In the genomic region with DNA sequence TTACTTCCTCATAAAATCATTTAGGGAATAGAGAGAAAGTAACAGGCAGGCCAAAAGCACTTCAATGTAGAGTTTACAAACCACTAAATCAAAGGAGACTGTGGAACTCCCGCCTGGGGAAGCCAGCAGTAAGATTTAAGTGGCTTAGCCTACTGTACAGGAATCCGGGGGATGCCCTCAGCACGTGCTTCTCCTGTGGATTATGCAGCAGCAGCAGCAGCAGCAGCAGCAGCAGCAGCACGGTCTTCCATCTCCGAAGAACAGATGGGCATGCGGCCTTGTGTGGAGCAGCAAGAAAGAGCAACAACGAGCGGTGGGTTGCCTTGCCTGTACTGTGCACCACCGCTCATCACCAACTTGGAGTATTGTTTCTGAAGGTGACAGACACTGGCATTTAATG, we compare ENCODE assay signal across 15 mouse cellular contexts.
DNase-seq lines count a peak whose midpoint lies in the region; ATAC-seq lines count a peak whose summit lies in the region.
"Had no signal": no experiment of that assay in that cellular context is flagged by ENCODE, and none has a peak within 500 bp of the region (broad histone marks: within the 10 kb centered on the region; RNA-seq: fewer than 3 reads in every experiment).

No protein-coding gene starts in this region.

- no peak overlapping the region for H3K27ac ChIP-seq in liver, embryonic 12.5 days
- H3K27ac ChIP-seq in forebrain, embryonic 15.5 days (replicated peaks) = peak overlapping the region; percentile 82
- H3K27ac ChIP-seq in midbrain, embryonic 10.5 days (replicated peaks) = peak overlapping the region; percentile 76
- no peak overlapping the region for H3K27ac ChIP-seq in kidney, embryonic 15.5 days
- H3K27ac ChIP-seq: left cerebral cortex, adult 2 months had no signal

- H3K4me2 ChIP-seq in liver, embryonic 12.5 days = no peak overlapping the region
- no peak overlapping the region for H3K4me2 ChIP-seq in forebrain, embryonic 15.5 days (replicated peaks)
- no peak overlapping the region for H3K4me2 ChIP-seq in kidney, embryonic 15.5 days

- peak; percentile 9 for DNase-seq in liver
- DNase-seq in midbrain, embryonic 10.5 days (ENCODE audit: low spot score) = peak; percentile 51
- DNase-seq in retina, postnatal 1 day = peak; percentile 56
- DNase-seq: cerebellum, adult 9-10 months; gastrocnemius, postnatal 36 days; heart, postnatal 14 days; lung, adult 18-20 months; thymus, adult 2 months had no signal

- H3K4me3 ChIP-seq in liver, embryonic 12.5 days = no peak overlapping the region
- H3K4me3 ChIP-seq in forebrain, embryonic 15.5 days = no peak overlapping the region
- H3K4me3 ChIP-seq in midbrain, embryonic 10.5 days = no peak overlapping the region
- no peak overlapping the region for H3K4me3 ChIP-seq in kidney, embryonic 15.5 days (replicated peaks)
- H3K4me3 ChIP-seq: erythroblast, embryonic 14.5 days; left cerebral cortex, adult 2 months had no signal

- no peaks in the 10 kb centered on the region for H3K36me3 ChIP-seq in liver, embryonic 12.5 days
- H3K36me3 ChIP-seq in forebrain, embryonic 15.5 days = no peaks in the 10 kb centered on the region
- no peaks in the 10 kb centered on the region for H3K36me3 ChIP-seq in midbrain, embryonic 10.5 days
- H3K36me3 ChIP-seq in kidney, embryonic 15.5 days = no peaks in the 10 kb centered on the region

- peaks cover 19% of the 10 kb centered on the region for H3K27me3 ChIP-seq in liver, embryonic 12.5 days (replicated peaks)
- H3K27me3 ChIP-seq in forebrain, embryonic 15.5 days = no peaks in the 10 kb centered on the region
- peaks cover 85% of the 10 kb centered on the region for H3K27me3 ChIP-seq in midbrain, embryonic 10.5 days (ENCODE audit: low read depth, poor library complexity, severe bottlenecking)
- H3K27me3 ChIP-seq in kidney, embryonic 15.5 days = peaks cover 17% of the 10 kb centered on the region

- whole genome bisulfite sequencing in liver, embryonic 12.5 days (ENCODE audit: insufficient replicate concordance) = 59% methylated on average over 9 of the region's 9 CpGs
- 3% methylated on average over 9 of the region's 9 CpGs for WGBS in forebrain, embryonic 15.5 days
- WGBS in midbrain, embryonic 10.5 days = 25% methylated on average over 9 of the region's 9 CpGs
- 44% methylated on average over 9 of the region's 9 CpGs for WGBS in kidney, embryonic 15.5 days

- H3K4me1 ChIP-seq in liver, embryonic 12.5 days = no peaks in the 10 kb centered on the region
- peaks cover 36% of the 10 kb centered on the region for H3K4me1 ChIP-seq in forebrain, embryonic 15.5 days
- peaks cover 45% of the 10 kb centered on the region for H3K4me1 ChIP-seq in midbrain, embryonic 10.5 days
- peaks cover 15% of the 10 kb centered on the region for H3K4me1 ChIP-seq in kidney, embryonic 15.5 days

- H3K9ac ChIP-seq in liver, embryonic 12.5 days = no peak overlapping the region
- no peak overlapping the region for H3K9ac ChIP-seq in forebrain, embryonic 15.5 days (replicated peaks)
- no peak overlapping the region for H3K9ac ChIP-seq in kidney, embryonic 15.5 days

- H3K9me3 ChIP-seq in liver, embryonic 12.5 days (replicated peaks) = no peaks in the 10 kb centered on the region
- H3K9me3 ChIP-seq in forebrain, embryonic 15.5 days = no peaks in the 10 kb centered on the region
- no peaks in the 10 kb centered on the region for H3K9me3 ChIP-seq in midbrain, embryonic 10.5 days (replicated peaks)
- H3K9me3 ChIP-seq in kidney, embryonic 15.5 days (replicated peaks) = no peaks in the 10 kb centered on the region

- no peak for ATAC-seq in liver, embryonic 12.5 days
- 0 out of 2 replicates have a peak, but pooled peaks have one; percentile 30 for ATAC-seq in forebrain, embryonic 15.5 days (replicated peaks)
- no peak for ATAC-seq in megakaryocyte progenitor cell, adult 5-6 weeks (replicated peaks; ENCODE audit: poor library complexity)
- no peak for ATAC-seq in inflammation-experienced regulatory T-cells, adult 6 months
- no peak for ATAC-seq in kidney, embryonic 15.5 days (replicated peaks; ENCODE audit: low FRiP score)

Comparison
In these comparisons a context has a peak if more than half of its experiments do, and no peak if none do; other contexts are left out.
1. H3K27ac ChIP-seq: peak in forebrain, embryonic 15.5 days (single experiment) and midbrain, embryonic 10.5 days (single experiment); none in liver, embryonic 12.5 days (single experiment) and kidney, embryonic 15.5 days (single experiment).
2. Peak in every context shown above with its lines, with median percentiles within 50 percentile points of each other: DNase-seq.